Comparison of ENCODE assay signal across 10 mouse cellular contexts in genomic region chr3:121306641-121307040, GRCm38 (mm10). TPM values are rescaled to one million over a fixed set of nuclear protein-coding genes. Genes with fewer than 3 reads are reported as not detected.
DNase-seq lines count a peak whose midpoint lies in the region; ATAC-seq and TF ChIP-seq lines count a peak whose summit lies in the region.
"Had no signal": no experiment of that assay in that cellular context is flagged by ENCODE, and none has a peak within 500 bp of the region (broad histone marks: within the 10 kb centered on the region; RNA-seq: fewer than 3 reads in every experiment).

No protein-coding gene starts in this region.

- TF ChIP-seq CTCF in intestine, postnatal 0 days (IDR thresholded peaks at IDR 0.05; ENCODE audit: low read depth) = peak; percentile 59

- WGBS in intestine, embryonic 16.5 days = 93% methylated on average over 7 of the region's 7 CpGs
- WGBS in intestine, embryonic 15.5 days = 92% methylated on average over 7 of the region's 7 CpGs
- 89% methylated on average over 7 of the region's 7 CpGs for WGBS in intestine, postnatal 0 days
- WGBS in forebrain, embryonic 16.5 days = 92% methylated on average over 7 of the region's 7 CpGs

- H3K4me3 ChIP-seq in intestine, embryonic 16.5 days (ENCODE audit: low read length) = no peak overlapping the region
- H3K4me3 ChIP-seq in intestine, embryonic 15.5 days (replicated peaks) = no peak overlapping the region
- no peak overlapping the region for H3K4me3 ChIP-seq in intestine, postnatal 0 days (ENCODE audit: low read depth, low read length)
- H3K4me3 ChIP-seq in forebrain, embryonic 16.5 days (replicated peaks; ENCODE audit: low read length) = no peak overlapping the region
- H3K4me3 ChIP-seq: myocyte had no signal

- ATAC-seq in intestine, embryonic 16.5 days = 0 out of 2 replicates have a peak, but pooled peaks have one; percentile 21
- no peak for ATAC-seq in intestine, embryonic 15.5 days
- ATAC-seq in CD4-positive, CD25-positive, alpha-beta regulatory T cell, adult 4 months = peak; percentile 53
- no peak for ATAC-seq in intestine, postnatal 0 days
- ATAC-seq in erythroblast, adult 5-6 weeks (replicated peaks; ENCODE audit: low FRiP score, poor library complexity, severe bottlenecking) = no peak
- ATAC-seq in forebrain, embryonic 16.5 days = no peak; the same call in 1 of the 2 replicates

- H3K9me3 ChIP-seq in intestine, embryonic 16.5 days (ENCODE audit: control insufficient read depth, low read length) = no peaks in the 10 kb centered on the region
- H3K9me3 ChIP-seq in intestine, embryonic 15.5 days = no peaks in the 10 kb centered on the region
- no peaks in the 10 kb centered on the region for H3K9me3 ChIP-seq in intestine, postnatal 0 days (ENCODE audit: control insufficient read depth)
- H3K9me3 ChIP-seq in forebrain, embryonic 16.5 days (ENCODE audit: control insufficient read depth, low read length) = no peaks in the 10 kb centered on the region

- peak; percentile 56 for DNase-seq in 3T3-L1 (ENCODE audit: low read depth, low spot score)
- no peak for DNase-seq in right cerebral cortex, postnatal 10 days (ENCODE audit: low spot score in 2 of 2)
- DNase-seq: adrenal gland, adult 2 months had no signal

- no peak overlapping the region for H3K4me2 ChIP-seq in intestine, embryonic 16.5 days (ENCODE audit: low read depth, low read length)
- no peak overlapping the region for H3K4me2 ChIP-seq in intestine, embryonic 15.5 days (replicated peaks)
- no peak overlapping the region for H3K4me2 ChIP-seq in intestine, postnatal 0 days (replicated peaks; ENCODE audit: low read depth)
- H3K4me2 ChIP-seq in forebrain, embryonic 16.5 days (ENCODE audit: low read length) = no peak overlapping the region

- no peaks in the 10 kb centered on the region for H3K27me3 ChIP-seq in intestine, embryonic 16.5 days (replicated peaks; ENCODE audit: control insufficient read depth, insufficient read depth, low read length)
- no peaks in the 10 kb centered on the region for H3K27me3 ChIP-seq in intestine, embryonic 15.5 days (replicated peaks)
- no peaks in the 10 kb centered on the region for H3K27me3 ChIP-seq in intestine, postnatal 0 days (replicated peaks; ENCODE audit: control insufficient read depth, insufficient read depth, low read length)
- no peaks in the 10 kb centered on the region for H3K27me3 ChIP-seq in forebrain, embryonic 16.5 days (replicated peaks; ENCODE audit: control insufficient read depth, insufficient read depth, low read length)

- H3K36me3 ChIP-seq in intestine, embryonic 16.5 days (ENCODE audit: control insufficient read depth, insufficient read depth, low read length) = no peaks in the 10 kb centered on the region
- no peaks in the 10 kb centered on the region for H3K36me3 ChIP-seq in intestine, embryonic 15.5 days
- H3K36me3 ChIP-seq in intestine, postnatal 0 days (ENCODE audit: control insufficient read depth, insufficient read depth) = no peaks in the 10 kb centered on the region
- no peaks in the 10 kb centered on the region for H3K36me3 ChIP-seq in forebrain, embryonic 16.5 days (ENCODE audit: control insufficient read depth, insufficient read depth)

- H3K4me1 ChIP-seq in intestine, embryonic 16.5 days (ENCODE audit: control insufficient read depth, insufficient read depth, low read length) = peaks cover 2% of the 10 kb centered on the region; the same call in 1 of the 2 replicates
- peaks cover 3% of the 10 kb centered on the region; the same call in 1 of the 2 replicates for H3K4me1 ChIP-seq in intestine, embryonic 15.5 days (replicated peaks)
- no peaks in the 10 kb centered on the region for H3K4me1 ChIP-seq in intestine, postnatal 0 days (replicated peaks; ENCODE audit: control insufficient read depth, insufficient read depth, low read length)
- H3K4me1 ChIP-seq in forebrain, embryonic 16.5 days (replicated peaks; ENCODE audit: control insufficient read depth, insufficient read depth, low read length) = no peaks in the 10 kb centered on the region

- no peak overlapping the region for H3K27ac ChIP-seq in intestine, embryonic 16.5 days (ENCODE audit: low read length)
- H3K27ac ChIP-seq in intestine, embryonic 15.5 days = no peak overlapping the region
- no peak overlapping the region for H3K27ac ChIP-seq in intestine, postnatal 0 days (ENCODE audit: low read depth, low read length)
- no peak overlapping the region for H3K27ac ChIP-seq in forebrain, embryonic 16.5 days (ENCODE audit: low read length)

- H3K9ac ChIP-seq in intestine, embryonic 16.5 days (ENCODE audit: low read depth, low read length) = no peak overlapping the region
- H3K9ac ChIP-seq in intestine, embryonic 15.5 days = no peak overlapping the region
- no peak overlapping the region for H3K9ac ChIP-seq in intestine, postnatal 0 days (ENCODE audit: low read depth, low read length)
- H3K9ac ChIP-seq in forebrain, embryonic 16.5 days (replicated peaks; ENCODE audit: low read depth, low read length) = no peak overlapping the region

RNA-seq across cellular contexts. Expression of gene Alg14, which starts 15.1 kb away (rescaled TPM):
- polyA plus RNA-seq in intestine, embryonic 16.5 days (2015; fragmentation: Nextera tagmentation; extraction: Ambion mirVana) = 39.5 and 41.3 TPM in 2 replicates
- polyA plus RNA-seq in intestine, embryonic 15.5 days (2015; fragmentation: Nextera tagmentation; extraction: Ambion mirVana) = 41.5 and 48.4 TPM in 2 replicates
- 10 to 100 TPM; 15.5 to 29.5 TPM for polyA plus RNA-seq in CD4-positive, CD25-positive, alpha-beta regulatory T cell, adult 4 months (2017; shearing (Covaris generic))
- polyA plus RNA-seq in intestine, postnatal 0 days (2015; fragmentation: Nextera tagmentation; extraction: Ambion mirVana) = 25.6 and 26.1 TPM in 2 replicates
- total RNA-seq in erythroblast, adult 5-6 weeks (2015; ENCODE audit: low replicate concordance) = 0.84 and 3.1 TPM in 2 replicates
- total RNA-seq in erythroblast, adult 5-6 weeks (2017; ENCODE audit: low replicate concordance) = 1.8 and 3.1 TPM in 2 replicates
- 29.8 and 35.7 TPM in 2 replicates for polyA plus RNA-seq in forebrain, embryonic 16.5 days (2015; fragmentation: Nextera tagmentation; extraction: Ambion mirVana)

RNA-seq across cellular contexts. Expression of gene Tmem56, which starts 23.7 kb away (rescaled TPM):
- polyA plus RNA-seq in intestine, embryonic 16.5 days (2015; fragmentation: Nextera tagmentation; extraction: Ambion mirVana) = 1.3 TPM in 2 replicates
- polyA plus RNA-seq in intestine, embryonic 15.5 days (2015; fragmentation: Nextera tagmentation; extraction: Ambion mirVana) = 1.2 and 1.6 TPM in 2 replicates
- polyA plus RNA-seq in CD4-positive, CD25-positive, alpha-beta regulatory T cell, adult 4 months (2017; shearing (Covaris generic)) = not detected
- polyA plus RNA-seq in intestine, postnatal 0 days (2015; fragmentation: Nextera tagmentation; extraction: Ambion mirVana) = 6.0 and 6.8 TPM in 2 replicates
- total RNA-seq in erythroblast, adult 5-6 weeks (2015; ENCODE audit: low replicate concordance) = 11.0 and 16.3 TPM in 2 replicates
- 14.1 and 16.7 TPM in 2 replicates for total RNA-seq in erythroblast, adult 5-6 weeks (2017; ENCODE audit: low replicate concordance)
- 3.5 and 3.8 TPM in 2 replicates for polyA plus RNA-seq in forebrain, embryonic 16.5 days (2015; fragmentation: Nextera tagmentation; extraction: Ambion mirVana)

Comparison
In these comparisons a context has a peak if more than half of its experiments do, and no peak if none do; other contexts are left out.
1. ATAC-seq: peak in intestine, embryonic 16.5 days (single experiment) and CD4-positive, CD25-positive, alpha-beta regulatory T cell, adult 4 months (single experiment); none in intestine, embryonic 15.5 days (single experiment), intestine, postnatal 0 days (single experiment), erythroblast, adult 5-6 weeks (single experiment) and forebrain, embryonic 16.5 days (single experiment).